Mouse (Mus musculus): Measurements from ENCODE around the gene Gtsf1l. TPM values are rescaled to one million over a fixed set of nuclear protein-coding genes. Genes with fewer than 3 reads are reported as not detected.

The Gtsf1l gene
- not detected in 2 replicates for polyA plus RNA-seq (2015; fragmentation: Nextera tagmentation; extraction: Ambion mirVana)

DNA sequence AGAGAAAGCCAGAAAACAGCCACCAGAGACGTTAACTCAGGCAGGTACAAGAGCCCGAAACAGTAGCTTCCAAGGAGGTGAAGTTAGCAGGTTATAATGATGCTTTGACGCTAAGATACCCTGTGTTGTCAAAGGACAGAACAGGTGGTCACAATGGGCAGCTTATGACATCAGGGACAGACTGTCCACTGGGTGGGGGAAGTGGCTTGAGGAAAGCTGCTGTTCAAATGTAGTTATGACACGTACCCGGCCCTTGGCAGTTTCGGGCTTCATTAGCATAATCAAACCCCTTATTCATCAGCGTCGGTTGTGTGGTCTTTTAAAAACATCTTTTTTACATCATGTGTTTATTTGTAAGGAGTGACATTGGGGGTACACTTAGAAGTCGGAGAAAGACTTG lies at the start of gene Gtsf1l:
TSS of gene Gtsf1l (minus strand) at position 128 of the 400 bp plus-strand sequence.
- 91% methylated on average over 9 of the region's 9 CpGs for WGBS
- H3K9me3 ChIP-seq, result peaks cover 4% of the 10 kb centered on the region; the same call in 1 of the 2 replicates
- H3K9ac ChIP-seq (replicated peaks), result no peak within 1 kb of the TSS
- H3K27me3 ChIP-seq, result no peaks in the 10 kb centered on the region
- no peak within 1 kb of the TSS for H3K4me3 ChIP-seq (replicated peaks)
- no peaks in the 10 kb centered on the region for H3K4me1 ChIP-seq (replicated peaks)
- H3K4me2 ChIP-seq (replicated peaks), result no peak within 1 kb of the TSS
- H3K36me3 ChIP-seq, result no peaks in the 10 kb centered on the region
- H3K27ac ChIP-seq, result no peak within 1 kb of the TSS
- ATAC-seq, result no peak

DNA sequence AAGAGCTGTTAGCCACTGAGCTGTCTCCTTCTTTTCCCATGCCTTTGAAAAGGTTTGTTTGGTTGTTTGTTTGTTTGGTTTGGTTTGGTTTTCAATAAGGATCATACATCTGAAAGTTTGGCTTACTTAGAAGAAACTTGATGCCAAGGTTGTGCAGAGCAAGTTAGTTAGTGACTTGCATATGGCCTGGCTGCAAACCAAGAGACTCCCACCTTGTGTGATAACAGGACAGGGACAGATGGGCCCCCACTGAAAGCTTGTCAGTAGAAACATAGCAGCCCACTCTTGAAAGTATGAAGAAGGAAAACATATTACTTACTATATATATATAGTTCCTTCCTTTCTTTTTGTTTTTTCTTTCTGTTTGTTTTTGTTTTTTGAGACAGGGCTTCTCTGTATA lies 49.3 kb upstream of the Gtsf1l start:
- Histone ChIP-seq H3K4me3 (replicated peaks) (no peak overlapping the region), H3K36me3 (no peaks in the 10 kb centered on the region), H3K4me2 (replicated peaks) (no peak overlapping the region), H3K27ac (no peak overlapping the region), H3K4me1 (replicated peaks) (0 out of 2 replicates have a peak, but pooled peaks cover 1% of the 10 kb centered on the region), H3K27me3 (no peaks in the 10 kb centered on the region), H3K9me3 (no peaks in the 10 kb centered on the region), H3K9ac (replicated peaks) (no peak overlapping the region)
- ATAC-seq, result no peak

DNA sequence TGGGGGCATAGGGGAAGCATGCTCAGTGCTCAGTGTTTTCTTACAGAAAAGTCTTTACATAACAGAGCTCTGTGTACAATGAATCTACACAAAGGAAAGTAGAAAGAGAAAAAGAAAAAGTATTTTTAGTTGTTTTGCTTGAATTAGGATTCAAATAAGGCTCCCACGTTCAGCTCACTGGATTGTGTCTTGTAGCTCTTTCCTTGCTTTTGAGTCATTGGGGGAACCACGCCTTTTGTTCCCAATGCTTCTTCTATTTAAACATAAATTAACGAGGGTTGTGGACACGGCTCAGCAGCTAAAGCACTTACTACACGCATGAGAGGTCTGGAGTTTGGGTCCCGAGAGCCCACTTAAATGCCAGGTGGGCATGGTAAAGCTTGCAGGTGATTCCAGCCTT lies 48.3 kb upstream of the Gtsf1l start:
- Histone ChIP-seq H3K36me3 (no peaks in the 10 kb centered on the region), H3K9ac (replicated peaks) (no peak overlapping the region), H3K27ac (no peak overlapping the region), H3K4me1 (replicated peaks) (no peaks in the 10 kb centered on the region), H3K4me2 (replicated peaks) (no peak overlapping the region), H3K9me3 (no peaks in the 10 kb centered on the region), H3K4me3 (replicated peaks) (no peak overlapping the region), H3K27me3 (no peaks in the 10 kb centered on the region)
- ATAC-seq, result no peak
- 69% methylated on average over 6 of the region's 6 CpGs for WGBS

GRCm38 (mm10) chr2:163132314-163132713 lies 44.7 kb upstream of the Gtsf1l start:
- no peak for ATAC-seq
- Histone ChIP-seq H3K9ac (replicated peaks) (no peak overlapping the region), H3K4me2 (replicated peaks) (no peak overlapping the region), H3K4me3 (replicated peaks) (no peak overlapping the region), H3K4me1 (replicated peaks) (no peaks in the 10 kb centered on the region), H3K9me3 (peaks cover 4% of the 10 kb centered on the region), H3K27me3 (no peaks in the 10 kb centered on the region), H3K27ac (no peak overlapping the region), H3K36me3 (no peaks in the 10 kb centered on the region)
- WGBS, result 88% methylated on average over 5 of the region's 5 CpGs

- H3K4me1 ChIP-seq (replicated peaks), result no peaks in the 10 kb centered on the region
- no peak overlapping the region for H3K4me3 ChIP-seq (replicated peaks)
- no peak overlapping the region for H3K9ac ChIP-seq (replicated peaks)
- H3K9me3 ChIP-seq, result peaks cover 4% of the 10 kb centered on the region
- no peaks in the 10 kb centered on the region for H3K36me3 ChIP-seq
- no peak for ATAC-seq
- 82% methylated on average over 5 of the region's 5 CpGs for WGBS
- no peak overlapping the region for H3K4me2 ChIP-seq (replicated peaks)
- H3K27me3 ChIP-seq, result no peaks in the 10 kb centered on the region
- no peak overlapping the region for H3K27ac ChIP-seq
Observed at GRCm38 (mm10) chr2:163130837-163131236, 43.2 kb upstream of the Gtsf1l start.

DNA sequence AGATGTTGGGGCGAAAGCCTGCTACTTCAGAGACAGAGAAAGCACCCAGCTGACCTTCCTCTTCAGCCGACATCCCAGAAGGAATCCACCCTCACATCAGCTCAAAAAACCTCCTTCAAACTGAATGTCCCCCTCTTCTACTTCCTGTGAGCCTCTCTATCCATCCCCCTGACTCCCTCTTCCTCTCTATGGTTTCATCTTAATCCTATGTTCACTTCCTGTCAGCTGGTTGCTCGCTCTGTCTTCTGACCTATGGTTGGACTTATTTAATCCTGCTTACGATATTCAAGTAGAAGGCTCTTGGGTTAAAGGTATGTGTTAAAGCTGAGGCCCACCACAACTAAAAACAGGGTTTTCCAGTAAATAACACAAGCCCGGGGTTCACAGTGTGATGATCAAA lies 35.8 kb upstream of the Gtsf1l start:
- peaks cover 30% of the 10 kb centered on the region for H3K4me1 ChIP-seq (replicated peaks)
- H3K9me3 ChIP-seq, result peaks cover 4% of the 10 kb centered on the region
- ATAC-seq, result no peak
- 86% methylated on average over 5 of the region's 5 CpGs for WGBS
- H3K36me3 ChIP-seq, result no peaks in the 10 kb centered on the region
- no peak overlapping the region for H3K9ac ChIP-seq (replicated peaks)
- no peak overlapping the region for H3K4me3 ChIP-seq (replicated peaks)
- H3K27me3 ChIP-seq, result peaks cover 10% of the 10 kb centered on the region
- H3K4me2 ChIP-seq (replicated peaks), result no peak overlapping the region
- H3K27ac ChIP-seq, result no peak overlapping the region

GRCm38 (mm10) chr2:163122319-163122718 lies 34.7 kb upstream of the Gtsf1l start:
- H3K36me3 ChIP-seq, result no peaks in the 10 kb centered on the region
- WGBS, result 29% methylated on average over 9 of the region's 9 CpGs

DNA sequence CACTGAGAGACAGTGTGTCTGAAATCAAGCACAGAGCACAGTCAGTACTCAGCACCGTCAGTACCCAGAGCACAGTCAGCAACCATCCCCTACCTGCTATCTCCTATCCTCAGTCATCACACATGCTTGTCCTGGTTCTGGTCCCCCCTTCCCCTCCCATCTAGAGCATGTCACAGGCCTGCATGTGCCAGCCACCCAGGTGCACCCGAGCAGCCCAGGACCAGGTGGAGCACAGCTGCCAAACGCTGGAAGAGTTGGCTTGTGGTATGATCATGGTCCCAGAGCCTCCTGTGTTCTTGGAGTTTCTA lies 33.7 kb upstream of the Gtsf1l start:
- H3K36me3 ChIP-seq, result no peaks in the 10 kb centered on the region
- peaks cover 30% of the 10 kb centered on the region for H3K4me1 ChIP-seq (replicated peaks)
- peaks cover 10% of the 10 kb centered on the region for H3K27me3 ChIP-seq
- WGBS, result 93% methylated on average over 3 of the region's 3 CpGs
- H3K4me3 ChIP-seq (replicated peaks), result no peak overlapping the region
- peak; percentile 24; the same call in 1 of the 2 replicates for ATAC-seq
- H3K9ac ChIP-seq (replicated peaks), result no peak overlapping the region
- H3K4me2 ChIP-seq (replicated peaks), result no peak overlapping the region
- H3K9me3 ChIP-seq, result no peaks in the 10 kb centered on the region
- H3K27ac ChIP-seq, result no peak overlapping the region

More at GRCm38 (mm10) chr2:163122319-163122718, 34.7 kb upstream of the Gtsf1l start:
- Histone ChIP-seq H3K4me1 (replicated peaks) (peaks cover 30% of the 10 kb centered on the region), H3K4me2 (replicated peaks) (peak overlapping the region; percentile 37), H3K9me3 (peaks cover under 1% of the 10 kb centered on the region), H3K27ac (peak overlapping the region; percentile 74), H3K27me3 (peaks cover 10% of the 10 kb centered on the region), H3K9ac (replicated peaks) (no peak overlapping the region), H3K4me3 (replicated peaks) (no peak overlapping the region)
- ATAC-seq, result peak; percentile 94

- no peaks in the 10 kb centered on the region for H3K36me3 ChIP-seq
- 60% methylated on average over 15 of the region's 15 CpGs for WGBS
- H3K4me1 ChIP-seq (replicated peaks), result peaks cover 30% of the 10 kb centered on the region
- peaks cover 10% of the 10 kb centered on the region for H3K27me3 ChIP-seq
- no peaks in the 10 kb centered on the region for H3K9me3 ChIP-seq
- H3K4me2 ChIP-seq (replicated peaks), result no peak overlapping the region
- no peak overlapping the region for H3K4me3 ChIP-seq (replicated peaks)
- no peak overlapping the region for H3K9ac ChIP-seq (replicated peaks)
- no peak; the same call in 1 of the 2 replicates for ATAC-seq
- no peak overlapping the region for H3K27ac ChIP-seq
Observed at GRCm38 (mm10) chr2:163120626-163121352, 33.1 kb upstream of the Gtsf1l start.

DNA sequence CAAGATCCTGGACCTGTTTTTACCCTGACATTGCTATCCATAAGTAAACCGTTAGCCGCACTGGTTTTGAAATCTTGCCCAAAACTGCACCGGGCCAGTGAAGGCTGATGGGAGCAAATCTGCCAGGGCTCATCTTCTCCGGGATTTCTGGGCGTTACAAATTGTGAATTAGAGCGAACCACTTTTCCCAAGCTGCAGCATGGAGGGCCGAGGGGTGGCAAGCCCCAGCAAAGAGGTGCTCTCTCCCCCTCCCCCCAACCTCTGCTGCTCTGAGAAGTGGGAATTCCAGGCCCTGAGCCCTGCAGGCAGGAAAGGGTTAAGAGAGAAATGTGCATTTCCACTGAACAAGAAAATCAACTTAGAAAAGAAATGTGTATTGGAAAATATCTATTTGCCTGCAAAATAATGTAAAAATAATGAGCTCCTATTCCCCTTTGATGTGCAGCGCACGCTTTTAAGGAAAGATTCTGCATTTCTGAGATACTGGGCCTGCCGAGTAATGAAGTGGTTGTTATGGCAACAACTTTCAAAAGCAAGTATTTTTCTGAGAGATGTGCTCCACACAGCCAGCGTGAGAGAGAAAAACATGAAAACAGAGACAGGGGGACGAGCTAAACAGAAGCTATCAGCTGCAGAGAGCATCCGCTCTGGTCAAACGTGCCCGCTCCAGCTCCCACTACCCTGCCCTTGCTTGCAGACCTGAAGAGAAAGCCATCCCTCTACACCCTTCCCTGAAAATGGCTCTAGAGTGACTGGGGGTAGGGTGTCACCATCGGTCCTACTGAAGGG lies 24.0 kb upstream of the Gtsf1l start:
- WGBS, result 19% methylated on average over 16 of the region's 16 CpGs
- H3K36me3 ChIP-seq, result no peaks in the 10 kb centered on the region
- peak overlapping the region; percentile 40 for H3K4me2 ChIP-seq (replicated peaks)
- no peaks in the 10 kb centered on the region for H3K9me3 ChIP-seq
- peaks cover 17% of the 10 kb centered on the region; the same call in 1 of the 2 replicates for H3K27me3 ChIP-seq
- H3K4me3 ChIP-seq (replicated peaks), result no peak overlapping the region
- peak overlapping the region; percentile 92 for H3K27ac ChIP-seq
- peak; percentile 68 for ATAC-seq
- peaks cover 38% of the 10 kb centered on the region for H3K4me1 ChIP-seq (replicated peaks)
- peak overlapping the region; percentile 40; the same call in 1 of the 2 replicates for H3K9ac ChIP-seq (replicated peaks)

GRCm38 (mm10) chr2:163110706-163111105 lies 23.1 kb upstream of the Gtsf1l start:
- no peak overlapping the region for H3K4me2 ChIP-seq (replicated peaks)
- no peak overlapping the region for H3K4me3 ChIP-seq (replicated peaks)
- H3K9ac ChIP-seq (replicated peaks), result no peak overlapping the region
- no peaks in the 10 kb centered on the region for H3K9me3 ChIP-seq
- H3K4me1 ChIP-seq (replicated peaks), result peaks cover 38% of the 10 kb centered on the region
- ATAC-seq, result no peak
- H3K27me3 ChIP-seq, result peaks cover 17% of the 10 kb centered on the region
- H3K27ac ChIP-seq, result peak overlapping the region; percentile 92
- H3K36me3 ChIP-seq, result no peaks in the 10 kb centered on the region
- WGBS, result 100% methylated on average over 1 of the region's 1 CpGs

DNA sequence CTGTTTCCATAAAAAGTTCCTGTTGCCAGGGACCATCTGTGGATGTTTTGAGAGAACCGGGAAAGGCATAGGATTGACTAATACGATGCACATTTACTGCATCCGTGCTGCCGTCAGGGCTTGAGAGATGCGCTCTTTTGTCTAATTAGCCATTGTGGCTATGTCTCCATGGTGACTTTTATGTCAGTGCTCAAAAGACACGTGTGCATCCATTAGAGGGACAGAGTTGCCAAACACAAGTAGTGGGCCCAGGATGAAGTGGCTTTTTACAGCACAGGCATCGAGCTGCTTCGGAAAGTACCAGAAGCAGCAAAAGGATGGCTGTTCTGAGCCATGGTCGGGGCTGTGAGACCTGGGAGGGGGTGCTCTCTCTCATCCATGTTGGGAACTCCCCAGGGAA lies 20.7 kb upstream of the Gtsf1l start:
- H3K4me1 ChIP-seq (replicated peaks), result peaks cover 43% of the 10 kb centered on the region
- peak overlapping the region; percentile 45 for H3K27ac ChIP-seq
- no peak overlapping the region for H3K9ac ChIP-seq (replicated peaks)
- no peaks in the 10 kb centered on the region for H3K36me3 ChIP-seq
- H3K4me2 ChIP-seq (replicated peaks), result no peak overlapping the region
- H3K4me3 ChIP-seq (replicated peaks), result no peak overlapping the region
- 27% methylated on average over 9 of the region's 9 CpGs for WGBS
- ATAC-seq, result no peak
- H3K9me3 ChIP-seq, result no peaks in the 10 kb centered on the region
- peaks cover 17% of the 10 kb centered on the region for H3K27me3 ChIP-seq
